Mouse (Mus musculus): ENCODE measurements around the gene Arhgap21. TPM values are rescaled to one million over a fixed set of nuclear protein-coding genes. Genes with fewer than 3 reads are reported as not detected.

The Arhgap21 gene
- 17.7 TPM for polyA plus RNA-seq (2015; fragmentation: Illumina TruSeq; extraction: RNeasy Lipid Tissue Mini Kit (QIAGEN cat#74804); ENCODE audit: insufficient read depth, low replicate concordance)

GRCm38 (mm10) chr2:20968441-20969200, at the start of gene Arhgap21:
Gene Arhgap21, minus strand, starts transcription at chr2:20968881.

Other genes with a start within 250 kb of the Arhgap21 start
- 1.1 TPM for gene Enkur, start 236.5 kb upstream of the Arhgap21 start, polyA plus RNA-seq (2015; fragmentation: Illumina TruSeq; extraction: RNeasy Lipid Tissue Mini Kit (QIAGEN cat#74804); ENCODE audit: insufficient read depth, low replicate concordance)
- 5.8 TPM for gene Thnsl1, start 236.8 kb upstream of the Arhgap21 start, polyA plus RNA-seq (2015; fragmentation: Illumina TruSeq; extraction: RNeasy Lipid Tissue Mini Kit (QIAGEN cat#74804); ENCODE audit: insufficient read depth, low replicate concordance)